Mouse (Mus musculus) heart, embryonic 16.5 days (tissue): ENCODE measurements at regions not wholly inside any gene's neighbourhood (a gene's known extent, or its start where the extent isn't known, plus 50 kb on each side); places are given as distances from the start of the nearest gene placed in this dataset.

Experiments
- ATAC-seq: fragments of 200-750 bp; cut with Nextera tagmentation; replicated peaks from 2 replicates; pipeline ENCODE4 v1.8.0; 2017; ENCODE audit warnings: moderate number of reproducible peaks; ENCODE audit not compliant: insufficient read depth, low FRiP score; ENCODE audit errors: extremely low read depth
- H3K27ac ChIP-seq: fragments of 300-500 bp; sonication (generic); 2 replicates; pipeline ENCODE4 v1.5.1; 2014; ENCODE audit warnings: mild to moderate bottlenecking, low read length, control low read depth, moderate library complexity
- H3K27me3 ChIP-seq: fragments of 300-500 bp; sonication (generic); 2 replicates; pipeline ENCODE4 v1.6.1; 2014; ENCODE audit warnings: low read length, mixed read lengths; ENCODE audit not compliant: control insufficient read depth, insufficient read depth
- H3K36me3 ChIP-seq: fragments of 300-500 bp; sonication (generic); 2 replicates; pipeline ENCODE4 v1.6.1; 2014; ENCODE audit not compliant: control insufficient read depth, insufficient read depth
- H3K4me1 ChIP-seq: fragments of 300-500 bp; sonication (generic); 2 replicates; pipeline ENCODE4 v1.6.1; 2014; ENCODE audit warnings: low read length, mixed read lengths; ENCODE audit not compliant: control insufficient read depth, insufficient read depth
- H3K4me2 ChIP-seq: fragments of 300-500 bp; sonication (generic); 2 replicates; pipeline ENCODE4 v1.6.1; 2014; ENCODE audit warnings: low read depth, mild to moderate bottlenecking, control low read depth, low read length
- H3K4me3 ChIP-seq: fragments of 300-500 bp; sonication (generic); 2 replicates; pipeline ENCODE4 v1.5.1; 2014; ENCODE audit warnings: mild to moderate bottlenecking, control low read depth, low read length
- H3K9ac ChIP-seq: fragments of 300-500 bp; sonication (generic); 2 replicates; pipeline ENCODE4 v1.6.1; 2014; ENCODE audit warnings: low read length, control low read depth
- H3K9me3 ChIP-seq: fragments of 300-500 bp; sonication (generic); replicated peaks from 2 replicates; pipeline ENCODE4 v1.6.1; 2016; ENCODE audit warnings: low read length; ENCODE audit not compliant: control insufficient read depth
- WGBS: fragments of 180-500 bp; shearing (Covaris S2); extraction: QIAGEN DNeasy Blood & Tissue Kit; methylation state at CpG from one replicate; pipeline ENCODE4 v1.1.7; 2014; 5-methylcytosine and 5-hydroxymethylcytosine counted together

- peaks cover 3% of the 10 kb centered on the region; the same call in 1 of the 2 replicates for H3K36me3 ChIP-seq
- H3K9ac ChIP-seq: no peak overlapping the region
- no peak overlapping the region for H3K4me2 ChIP-seq
These were observed 143.3 kb downstream of the Snx10 start for GRCm38 (mm10) chr6:51667022-51667421.

GRCm38 (mm10) chr6:51675342-51675945 lies 151.7 kb downstream of the Snx10 start:
- 87% methylated on average over 13 of the region's 13 CpGs for WGBS
- Histone ChIP-seq H3K9me3 (no peaks in the 10 kb centered on the region), H3K27me3 (no peaks in the 10 kb centered on the region), H3K4me3 (no peak overlapping the region), H3K9ac (no peak overlapping the region), H3K36me3 (no peaks in the 10 kb centered on the region), H3K27ac (no peak overlapping the region), H3K4me1 (no peaks in the 10 kb centered on the region), H3K4me2 (no peak overlapping the region)
- no peak for ATAC-seq

More at GRCm38 (mm10) chr6:51667022-51667421, 143.3 kb downstream of the Snx10 start:
- 57% methylated on average over 3 of the region's 3 CpGs for WGBS
- Histone ChIP-seq H3K27me3 (no peaks in the 10 kb centered on the region), H3K4me3 (no peak overlapping the region), H3K9me3 (peaks cover 12% of the 10 kb centered on the region), H3K4me1 (no peaks in the 10 kb centered on the region), H3K27ac (no peak overlapping the region)
- ATAC-seq: no peak

- Histone ChIP-seq H3K4me1 (no peaks in the 10 kb centered on the region), H3K27me3 (no peaks in the 10 kb centered on the region)
- 73% methylated on average over 12 of the region's 12 CpGs for WGBS
These were observed 153.7 kb downstream of the Snx10 start for GRCm38 (mm10) chr6:51677162-51677996.

GRCm38 (mm10) chr6:51678743-51679142 lies 155.0 kb downstream of the Snx10 start:
- H3K4me2 ChIP-seq: no peak overlapping the region
- H3K27ac ChIP-seq: no peak overlapping the region
- no peaks in the 10 kb centered on the region for H3K36me3 ChIP-seq
- 86% methylated on average over 3 of the region's 3 CpGs for WGBS
- H3K4me1 ChIP-seq: no peaks in the 10 kb centered on the region
- H3K4me3 ChIP-seq: no peak overlapping the region
- ATAC-seq: no peak
- H3K9ac ChIP-seq: no peak overlapping the region
- no peaks in the 10 kb centered on the region for H3K9me3 ChIP-seq
- H3K27me3 ChIP-seq: no peaks in the 10 kb centered on the region

More at GRCm38 (mm10) chr6:51677162-51677996, 153.7 kb downstream of the Snx10 start:
- Histone ChIP-seq H3K27ac (no peak overlapping the region), H3K4me3 (no peak overlapping the region), H3K4me2 (no peak overlapping the region), H3K9me3 (no peaks in the 10 kb centered on the region), H3K36me3 (no peaks in the 10 kb centered on the region), H3K9ac (no peak overlapping the region)
- no peak for ATAC-seq

- Histone ChIP-seq H3K4me1 (no peaks in the 10 kb centered on the region), H3K9me3 (no peaks in the 10 kb centered on the region), H3K36me3 (no peaks in the 10 kb centered on the region), H3K9ac (no peak overlapping the region), H3K4me3 (no peak overlapping the region), H3K27ac (no peak overlapping the region), H3K27me3 (no peaks in the 10 kb centered on the region), H3K4me2 (no peak overlapping the region)
- WGBS: 62% methylated on average over 10 of the region's 10 CpGs
- no peak for ATAC-seq
These were observed 156.6 kb downstream of the Snx10 start for GRCm38 (mm10) chr6:51680239-51680857.

GRCm38 (mm10) chr6:51683131-51683530 lies 159.4 kb downstream of the Snx10 start:
- 85% methylated on average over 5 of the region's 5 CpGs for WGBS
- H3K4me1 ChIP-seq: no peaks in the 10 kb centered on the region
- no peak for ATAC-seq
- no peak overlapping the region for H3K9ac ChIP-seq
- no peaks in the 10 kb centered on the region for H3K9me3 ChIP-seq
- H3K36me3 ChIP-seq: no peaks in the 10 kb centered on the region
- H3K4me3 ChIP-seq: no peak overlapping the region
- no peak overlapping the region for H3K27ac ChIP-seq
- no peaks in the 10 kb centered on the region for H3K27me3 ChIP-seq
- H3K4me2 ChIP-seq: no peak overlapping the region

- Histone ChIP-seq H3K36me3 (no peaks in the 10 kb centered on the region), H3K27ac (no peak overlapping the region), H3K9me3 (no peaks in the 10 kb centered on the region), H3K9ac (no peak overlapping the region), H3K4me2 (no peak overlapping the region), H3K4me3 (no peak overlapping the region), H3K4me1 (no peaks in the 10 kb centered on the region), H3K27me3 (no peaks in the 10 kb centered on the region)
- WGBS: 66% methylated on average over 8 of the region's 8 CpGs
- no peak for ATAC-seq
These were observed 162.1 kb downstream of the Snx10 start for GRCm38 (mm10) chr6:51685651-51686287.

GRCm38 (mm10) chr6:51690795-51691563 lies 167.3 kb downstream of the Snx10 start:
- Histone ChIP-seq H3K9ac (no peak overlapping the region), H3K9me3 (no peaks in the 10 kb centered on the region), H3K27me3 (no peaks in the 10 kb centered on the region), H3K36me3 (no peaks in the 10 kb centered on the region), H3K4me1 (no peaks in the 10 kb centered on the region), H3K27ac (no peak overlapping the region), H3K4me3 (no peak overlapping the region), H3K4me2 (no peak overlapping the region)
- 68% methylated on average over 13 of the region's 13 CpGs for WGBS
- no peak for ATAC-seq
